Mouse (Mus musculus): ENCODE measurements around the gene Ankrd63. TPM values are rescaled to one million over a fixed set of nuclear protein-coding genes. Genes with fewer than 3 reads are reported as not detected.

The Ankrd63 gene
- polyA plus RNA-seq, 1 experiment from 2014 or later: 0.39 TPM

GRCm38 (mm10) chr2:118700179-118701062 lies 3.3 kb downstream of the Ankrd63 start:
- no peak overlapping the region for H3K27ac ChIP-seq
- 2% methylated on average over 32 of the region's 32 CpGs for WGBS

DNA sequence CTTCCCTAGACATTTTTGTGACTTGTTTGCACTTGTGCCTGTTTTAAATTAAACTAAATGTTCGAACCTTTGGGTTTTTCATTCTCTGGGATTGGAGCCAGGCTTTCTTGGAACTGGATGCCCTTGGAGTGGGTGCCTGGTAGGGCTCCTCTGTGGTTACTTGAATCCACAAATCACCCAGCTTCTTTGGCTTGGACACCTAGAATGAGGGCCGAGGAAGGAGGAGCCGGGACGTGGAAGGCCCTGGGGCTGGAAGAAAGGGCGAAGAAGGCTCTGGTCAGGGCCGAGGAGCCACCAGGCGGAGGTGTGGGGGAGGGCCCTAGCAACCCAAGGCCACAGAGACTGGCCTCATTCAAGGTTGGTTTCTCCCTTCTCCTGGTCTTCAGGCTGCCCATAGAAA lies 5.8 kb downstream of the Ankrd63 start:
- no peak for ATAC-seq (replicated peaks; ENCODE audit: low FRiP score)
- Histone ChIP-seq H3K9me3 (replicated peaks) (no peaks in the 10 kb centered on the region), H3K27me3 (peaks cover 90% of the 10 kb centered on the region)

More at GRCm38 (mm10) chr2:118700179-118701062, 3.3 kb downstream of the Ankrd63 start:
- H3K36me3 ChIP-seq: no peaks in the 10 kb centered on the region
- peak overlapping the region; percentile 21 for H3K4me3 ChIP-seq (replicated peaks)
- no peak for ATAC-seq (replicated peaks; ENCODE audit: low FRiP score)
- H3K9me3 ChIP-seq (replicated peaks): no peaks in the 10 kb centered on the region
- peaks cover 93% of the 10 kb centered on the region for H3K27me3 ChIP-seq
- H3K4me1 ChIP-seq: peaks cover 58% of the 10 kb centered on the region
- peak overlapping the region; percentile 51 for H3K4me2 ChIP-seq
- H3K9ac ChIP-seq: no peak overlapping the region

DNA sequence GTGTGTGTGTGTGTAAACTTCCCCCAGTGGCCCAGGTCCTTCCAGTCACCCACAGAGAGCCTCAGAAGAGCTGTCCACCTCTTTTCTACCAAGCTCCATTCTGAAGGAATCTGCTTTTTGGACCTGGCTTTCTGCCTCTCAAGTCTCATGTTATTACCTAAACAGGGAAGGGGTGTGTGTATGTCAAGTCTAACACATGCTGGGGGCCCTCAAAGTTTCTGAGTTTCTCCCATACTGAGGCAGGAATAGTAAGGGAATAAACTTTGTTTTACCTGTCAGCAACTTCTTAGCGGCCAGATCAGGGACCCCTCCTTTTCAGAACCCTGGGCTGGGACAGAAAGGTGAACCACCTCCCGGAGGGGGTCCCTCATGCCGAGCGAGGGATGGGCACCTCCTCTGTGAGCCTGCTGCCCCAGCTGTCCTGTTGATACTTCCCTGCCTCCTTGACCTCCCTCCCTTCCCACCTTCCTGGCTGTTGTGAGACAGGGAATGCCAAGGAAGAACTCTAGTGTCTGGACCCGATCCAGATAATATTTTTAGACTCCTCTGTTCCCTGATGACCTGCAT lies 6.4 kb downstream of the Ankrd63 start:
- no peak overlapping the region for H3K4me3 ChIP-seq (replicated peaks)
- no peak overlapping the region for H3K27ac ChIP-seq
- peaks cover 37% of the 10 kb centered on the region for H3K4me1 ChIP-seq
- H3K27me3 ChIP-seq: peaks cover 90% of the 10 kb centered on the region
- no peak for ATAC-seq (replicated peaks; ENCODE audit: low FRiP score)
- WGBS: 46% methylated on average over 5 of the region's 5 CpGs
- no peak overlapping the region for H3K4me2 ChIP-seq
- H3K9me3 ChIP-seq (replicated peaks): no peaks in the 10 kb centered on the region
- H3K9ac ChIP-seq: no peak overlapping the region
- H3K36me3 ChIP-seq: no peaks in the 10 kb centered on the region

More for the DNA sequence above, 5.8 kb downstream of the Ankrd63 start:
- H3K4me2 ChIP-seq: no peak overlapping the region
- no peaks in the 10 kb centered on the region for H3K36me3 ChIP-seq
- 22% methylated on average over 7 of the region's 7 CpGs for WGBS
- H3K4me1 ChIP-seq: peaks cover 42% of the 10 kb centered on the region
- no peak overlapping the region for H3K9ac ChIP-seq
- H3K27ac ChIP-seq: no peak overlapping the region
- H3K4me3 ChIP-seq (replicated peaks): no peak overlapping the region

DNA sequence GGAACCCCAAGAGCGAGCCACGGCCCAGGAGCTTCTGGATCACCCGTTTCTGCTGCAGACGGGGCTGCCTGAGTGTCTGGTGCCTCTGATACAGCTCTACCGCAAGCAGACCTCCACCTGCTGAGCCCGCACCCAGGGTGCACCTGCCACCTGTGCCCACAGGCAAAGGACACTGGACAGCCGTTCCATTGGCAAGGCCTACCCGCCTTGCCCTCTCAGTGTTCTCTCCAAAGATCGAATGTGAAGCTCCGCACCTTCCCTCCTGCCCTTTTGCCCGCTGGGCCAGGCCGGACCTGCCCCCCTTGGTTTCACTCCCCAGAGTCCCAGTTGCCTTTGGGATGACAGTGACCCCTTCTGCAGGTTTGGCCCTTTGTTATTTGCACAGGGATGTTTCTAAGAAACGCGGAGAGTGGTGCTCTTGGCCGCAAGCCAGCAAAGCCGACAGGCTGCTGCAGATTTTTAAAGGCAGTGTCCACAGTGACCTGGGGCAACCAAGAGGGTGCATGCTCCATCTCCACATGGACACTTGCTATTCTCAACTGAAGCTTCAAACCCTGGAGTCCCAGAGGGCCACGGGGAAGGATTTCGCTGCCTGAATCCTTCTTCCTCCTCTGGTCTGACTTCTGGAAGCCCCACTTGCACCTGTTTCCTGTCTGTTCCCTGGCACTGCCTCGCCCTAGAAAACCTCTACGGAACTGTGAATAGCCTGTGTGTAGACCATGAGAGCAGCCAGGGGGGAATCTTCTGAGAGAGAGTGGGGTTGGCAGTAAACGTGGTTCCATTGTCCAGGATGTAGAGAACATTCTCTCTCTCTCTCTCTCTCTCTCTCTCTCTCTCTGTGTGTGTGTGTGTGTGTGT lies 7.1 kb downstream of the Ankrd63 start:
- no peak overlapping the region for H3K4me2 ChIP-seq
- 47% methylated on average over 21 of the region's 21 CpGs for WGBS
- H3K4me1 ChIP-seq: peaks cover 33% of the 10 kb centered on the region
- no peaks in the 10 kb centered on the region for H3K36me3 ChIP-seq
- H3K27me3 ChIP-seq: peaks cover 89% of the 10 kb centered on the region
- ATAC-seq (replicated peaks; ENCODE audit: low FRiP score): no peak
- no peaks in the 10 kb centered on the region for H3K9me3 ChIP-seq (replicated peaks)
- H3K27ac ChIP-seq: no peak overlapping the region
- H3K4me3 ChIP-seq (replicated peaks): no peak overlapping the region
- H3K9ac ChIP-seq: no peak overlapping the region

DNA sequence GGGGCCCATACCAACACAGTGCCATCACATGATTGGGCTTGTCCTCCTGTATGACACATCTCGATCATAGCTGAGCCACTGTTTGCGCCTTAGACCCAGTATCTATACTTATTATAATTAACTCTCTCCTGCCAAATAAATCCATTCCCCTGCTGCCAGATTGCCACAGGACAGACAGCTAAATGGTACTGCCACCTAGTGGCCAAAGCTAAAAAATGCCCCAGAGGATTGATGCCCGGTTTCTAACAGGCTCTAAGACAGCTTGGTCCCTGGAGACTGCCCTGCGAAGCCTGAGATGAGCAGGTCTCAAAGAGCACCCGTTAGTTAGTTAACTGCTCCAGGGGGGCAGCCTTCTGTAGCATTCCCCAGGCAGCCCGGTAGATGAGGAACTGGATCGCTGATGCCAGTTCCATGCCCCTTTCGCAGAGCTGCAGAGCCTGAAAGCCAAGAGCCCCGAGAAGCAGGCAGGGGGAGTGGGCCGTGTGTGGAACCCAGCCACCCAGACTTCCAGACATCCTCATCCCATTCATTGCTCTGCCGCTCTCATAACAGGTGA lies 8.0 kb downstream of the Ankrd63 start:
- Histone ChIP-seq H3K4me2 (no peak overlapping the region), H3K9ac (no peak overlapping the region), H3K27me3 (peaks cover 79% of the 10 kb centered on the region), H3K27ac (no peak overlapping the region), H3K4me1 (peaks cover 29% of the 10 kb centered on the region), H3K9me3 (replicated peaks) (no peaks in the 10 kb centered on the region), H3K4me3 (replicated peaks) (no peak overlapping the region), H3K36me3 (no peaks in the 10 kb centered on the region)
- no peak for ATAC-seq (replicated peaks; ENCODE audit: low FRiP score)
- 28% methylated on average over 11 of the region's 11 CpGs for WGBS

DNA sequence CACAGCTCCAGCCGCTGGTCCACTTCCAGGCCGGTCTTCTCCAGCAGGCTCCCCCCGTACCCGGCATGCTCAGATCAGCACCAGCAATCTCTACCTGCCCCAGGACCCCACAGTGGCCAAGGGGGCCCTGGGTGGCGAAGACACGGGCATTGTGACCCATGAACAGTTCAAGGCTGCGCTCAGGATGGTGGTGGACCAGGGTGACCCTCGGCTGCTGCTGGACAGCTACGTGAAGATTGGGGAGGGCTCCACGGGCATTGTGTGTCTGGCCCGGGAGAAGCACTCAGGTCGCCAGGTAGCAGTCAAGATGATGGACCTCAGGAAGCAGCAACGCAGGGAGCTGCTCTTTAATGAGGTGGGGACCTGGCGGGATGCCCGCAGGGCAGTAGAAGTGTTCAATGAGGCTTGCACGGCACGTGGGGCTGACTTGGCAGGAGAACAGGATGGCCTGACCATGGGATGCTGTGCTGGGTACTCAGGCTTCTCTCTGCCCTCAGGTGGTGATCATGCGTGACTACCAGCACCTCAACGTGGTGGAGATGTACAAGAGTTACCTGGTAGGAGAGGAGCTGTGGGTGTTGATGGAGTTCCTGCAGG lies 10.3 kb downstream of the Ankrd63 start:
- H3K36me3 ChIP-seq: no peaks in the 10 kb centered on the region
- peaks cover 67% of the 10 kb centered on the region for H3K27me3 ChIP-seq
- WGBS: 78% methylated on average over 19 of the region's 19 CpGs

GRCm38 (mm10) chr2:118689875-118690274 lies 13.9 kb downstream of the Ankrd63 start:
- H3K4me1 ChIP-seq: no peaks in the 10 kb centered on the region
- no peak overlapping the region for H3K27ac ChIP-seq
- WGBS: 75% methylated on average over 10 of the region's 10 CpGs
- H3K9ac ChIP-seq: no peak overlapping the region
- no peak overlapping the region for H3K4me2 ChIP-seq
- no peaks in the 10 kb centered on the region for H3K36me3 ChIP-seq
- H3K4me3 ChIP-seq (replicated peaks): no peak overlapping the region
- no peaks in the 10 kb centered on the region for H3K9me3 ChIP-seq (replicated peaks)
- ATAC-seq (replicated peaks; ENCODE audit: low FRiP score): 0 out of 2 replicates have a peak, but pooled peaks have one; percentile 16
- peaks cover 41% of the 10 kb centered on the region for H3K27me3 ChIP-seq

More for the DNA sequence above, 10.3 kb downstream of the Ankrd63 start:
- no peak overlapping the region for H3K9ac ChIP-seq
- H3K9me3 ChIP-seq (replicated peaks): no peaks in the 10 kb centered on the region
- H3K4me1 ChIP-seq: peaks cover 18% of the 10 kb centered on the region
- no peak overlapping the region for H3K4me2 ChIP-seq
- ATAC-seq (replicated peaks; ENCODE audit: low FRiP score): no peak
- no peak overlapping the region for H3K4me3 ChIP-seq (replicated peaks)
- no peak overlapping the region for H3K27ac ChIP-seq

- H3K36me3 ChIP-seq: no peaks in the 10 kb centered on the region
- H3K9me3 ChIP-seq (replicated peaks): no peaks in the 10 kb centered on the region
- ATAC-seq (replicated peaks; ENCODE audit: low FRiP score): no peak
- no peak overlapping the region for H3K4me3 ChIP-seq (replicated peaks)
- no peak overlapping the region for H3K27ac ChIP-seq
- no peak overlapping the region for H3K4me2 ChIP-seq
- WGBS: 94% methylated on average over 3 of the region's 3 CpGs
- H3K27me3 ChIP-seq: peaks cover 28% of the 10 kb centered on the region; the same call in 1 of the 2 replicates
- no peaks in the 10 kb centered on the region for H3K4me1 ChIP-seq
- H3K9ac ChIP-seq: no peak overlapping the region
These were observed 16.0 kb downstream of the Ankrd63 start for GRCm38 (mm10) chr2:118687791-118688190.

- Histone ChIP-seq H3K27ac (no peak overlapping the region), H3K36me3 (no peaks in the 10 kb centered on the region), H3K4me1 (0 out of 2 replicates have a peak, but pooled peaks cover 3% of the 10 kb centered on the region), H3K27me3 (peaks cover 20% of the 10 kb centered on the region; the same call in 1 of the 2 replicates), H3K4me2 (no peak overlapping the region), H3K4me3 (replicated peaks) (no peak overlapping the region), H3K9ac (no peak overlapping the region), H3K9me3 (replicated peaks) (no peaks in the 10 kb centered on the region)
- no peak for ATAC-seq (replicated peaks; ENCODE audit: low FRiP score)
- 69% methylated on average over 8 of the region's 8 CpGs for WGBS
These were observed 17.1 kb downstream of the Ankrd63 start for GRCm38 (mm10) chr2:118686693-118687092.

- H3K36me3 ChIP-seq: no peaks in the 10 kb centered on the region
- ATAC-seq (replicated peaks; ENCODE audit: low FRiP score): no peak
- H3K4me1 ChIP-seq: 0 out of 2 replicates have a peak, but pooled peaks cover 3% of the 10 kb centered on the region
- H3K27ac ChIP-seq: no peak overlapping the region
- H3K4me3 ChIP-seq (replicated peaks): no peak overlapping the region
- H3K4me2 ChIP-seq: no peak overlapping the region
- H3K9me3 ChIP-seq (replicated peaks): no peaks in the 10 kb centered on the region
- H3K9ac ChIP-seq: no peak overlapping the region
- WGBS: 72% methylated on average over 4 of the region's 4 CpGs
- peaks cover 34% of the 10 kb centered on the region; the same call in 1 of the 2 replicates for H3K27me3 ChIP-seq
These were observed 18.7 kb downstream of the Ankrd63 start for GRCm38 (mm10) chr2:118685088-118685487.

- no peaks in the 10 kb centered on the region for H3K9me3 ChIP-seq (replicated peaks)
- H3K4me2 ChIP-seq: no peak overlapping the region
- H3K36me3 ChIP-seq: no peaks in the 10 kb centered on the region
- H3K4me3 ChIP-seq (replicated peaks): no peak overlapping the region
- H3K27me3 ChIP-seq: peaks cover 49% of the 10 kb centered on the region
- ATAC-seq (replicated peaks; ENCODE audit: low FRiP score): no peak
- H3K27ac ChIP-seq: no peak overlapping the region
- WGBS: 51% methylated on average over 8 of the region's 8 CpGs
- H3K9ac ChIP-seq: no peak overlapping the region
- H3K4me1 ChIP-seq: peaks cover 3% of the 10 kb centered on the region
These were observed 21.1 kb downstream of the Ankrd63 start for GRCm38 (mm10) chr2:118682544-118683260.

Data from kidney, embryonic 15.5 days (tissue).